Mouse (Mus musculus) C2C12 (cell line): Measurements from ENCODE around the gene Foxa2. TPM values are rescaled to one million over a fixed set of nuclear protein-coding genes. Genes with fewer than 3 reads are reported as not detected.

Experiments
- H3K27me3 ChIP-seq: one replicate; pipeline ENCODE4 v1.6.1; 2011; ENCODE audit not compliant: control insufficient read depth, insufficient read depth, insufficient read length
- H3K36me3 ChIP-seq: one replicate; pipeline ENCODE4 v1.6.1; 2011; ENCODE audit not compliant: control insufficient read depth, insufficient read depth
- H3K4me3 ChIP-seq: one replicate; pipeline ENCODE4 v1.5.1; 2011; ENCODE audit warnings: mild to moderate bottlenecking, control low read depth; ENCODE audit not compliant: poor library complexity, insufficient read depth, severe bottlenecking
- H3K79me2 ChIP-seq: one replicate; pipeline ENCODE4 v1.6.1; 2011; ENCODE audit not compliant: control insufficient read depth, insufficient read depth
- H3K79me3 ChIP-seq: one replicate; pipeline ENCODE4 v1.6.1; 2011; ENCODE audit warnings: low read depth, control low read depth
- H3ac ChIP-seq: one replicate; pipeline ENCODE3; 2011; ENCODE audit warnings: low read depth; ENCODE audit not compliant: control insufficient read depth, insufficient read length
- CEBPB ChIP-seq: IDR thresholded peaks from one replicate; pipeline ENCODE4 v1.6.1; 2011; ENCODE audit warnings: low read depth, mild to moderate bottlenecking, control low read depth, moderate library complexity
- CTCF ChIP-seq: IDR thresholded peaks from one replicate; pipeline ENCODE4 v1.5.1; 2011; ENCODE audit not compliant: control insufficient read depth, insufficient read depth, insufficient read length
- FOSL1 ChIP-seq: IDR thresholded peaks from one replicate; pipeline ENCODE4 v1.8.0; 2011; ENCODE audit warnings: mild to moderate bottlenecking, low read length; ENCODE audit not compliant: poor library complexity, insufficient read depth, severe bottlenecking
- MAX ChIP-seq: IDR thresholded peaks from one replicate; pipeline ENCODE4 v1.6.1; 2011; ENCODE audit warnings: mild to moderate bottlenecking, control low read depth
- MYOD1 ChIP-seq: IDR thresholded peaks from one replicate; pipeline ENCODE4 v1.6.1; 2011; ENCODE audit warnings: low read depth; ENCODE audit not compliant: control insufficient read depth, insufficient read length
- MYOG ChIP-seq: IDR thresholded peaks from one replicate; pipeline ENCODE4 v1.6.1; 2011; ENCODE audit not compliant: control insufficient read depth, insufficient read length; ENCODE audit errors: extremely low read depth
- USF1 ChIP-seq: IDR thresholded peaks from one replicate; pipeline ENCODE4 v1.6.1; 2011; ENCODE audit warnings: low read depth, mild to moderate bottlenecking, control low read depth, moderate library complexity
- polyA plus RNA-seq: library from polyadenylated mRNA; unstranded; fragments of >200 nt; fragmentation: generic; extraction: Trizol; gene quantifications from one replicate; pipeline ENCODE4 v1.2.1, GENCODE M21; 2012; ENCODE audit warnings: missing spikeins

Foxa2 gene
- polyA plus RNA-seq, 1 experiment: 3.6 TPM

DNA sequence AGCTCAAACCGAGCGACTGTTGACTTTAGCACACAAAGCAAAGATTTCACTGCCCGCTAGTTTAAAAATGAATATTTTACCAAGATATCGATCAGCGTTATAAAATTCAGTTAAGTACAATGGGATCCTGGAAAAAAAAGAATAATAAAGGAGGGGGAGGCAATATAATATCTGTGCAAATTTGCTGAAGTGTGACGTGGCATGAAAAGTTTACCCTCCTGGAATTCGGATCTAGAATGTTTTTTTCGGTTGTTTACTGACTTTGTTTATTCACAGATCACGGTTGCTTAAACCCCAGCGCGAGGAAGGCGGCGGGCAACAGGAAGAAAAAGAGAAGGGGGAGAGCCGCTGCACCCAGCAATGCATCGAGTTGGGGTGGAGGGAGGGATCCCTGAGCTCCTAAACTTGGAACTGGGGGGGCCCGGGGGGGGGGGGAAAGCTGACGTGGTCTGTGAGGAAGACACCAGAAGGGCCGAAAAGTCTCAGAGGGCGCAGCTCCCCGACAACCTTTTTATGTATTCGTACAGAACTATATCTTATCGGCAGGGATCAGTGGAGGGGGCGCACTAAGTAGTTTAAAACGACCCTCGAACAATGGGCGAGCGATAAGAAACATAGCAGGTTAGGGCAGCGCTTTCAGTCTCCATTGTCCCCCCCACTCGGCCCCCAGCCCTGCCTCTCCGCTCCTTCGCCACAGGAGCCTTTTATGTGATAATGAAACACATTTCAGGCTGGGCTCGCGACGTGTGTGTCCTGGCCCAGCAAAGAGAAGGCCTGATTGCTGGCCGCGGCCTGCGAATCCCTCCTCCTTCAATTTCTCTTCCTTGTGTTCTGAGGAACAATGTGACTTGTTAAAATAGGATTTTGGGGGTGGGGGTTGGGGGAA is 6.3 kb downstream of the Foxa2 start:
- Histone ChIP-seq H3K79me2 (peaks cover 9% of the 10 kb centered on the region), H3K79me3 (peaks cover 2% of the 10 kb centered on the region), H3K27me3 (peaks cover 24% of the 10 kb centered on the region), H3ac (no peak overlapping the region), H3K4me3 (no peak overlapping the region), H3K36me3 (peaks cover 13% of the 10 kb centered on the region)
- TF ChIP-seq USF1: no peak
- no peak for TF ChIP-seq FOSL1
- no peak for TF ChIP-seq MAX
- TF ChIP-seq CEBPB: no peak
- no peak for TF ChIP-seq MYOD1
- TF ChIP-seq MYOG: no peak
- no peak for TF ChIP-seq CTCF

DNA sequence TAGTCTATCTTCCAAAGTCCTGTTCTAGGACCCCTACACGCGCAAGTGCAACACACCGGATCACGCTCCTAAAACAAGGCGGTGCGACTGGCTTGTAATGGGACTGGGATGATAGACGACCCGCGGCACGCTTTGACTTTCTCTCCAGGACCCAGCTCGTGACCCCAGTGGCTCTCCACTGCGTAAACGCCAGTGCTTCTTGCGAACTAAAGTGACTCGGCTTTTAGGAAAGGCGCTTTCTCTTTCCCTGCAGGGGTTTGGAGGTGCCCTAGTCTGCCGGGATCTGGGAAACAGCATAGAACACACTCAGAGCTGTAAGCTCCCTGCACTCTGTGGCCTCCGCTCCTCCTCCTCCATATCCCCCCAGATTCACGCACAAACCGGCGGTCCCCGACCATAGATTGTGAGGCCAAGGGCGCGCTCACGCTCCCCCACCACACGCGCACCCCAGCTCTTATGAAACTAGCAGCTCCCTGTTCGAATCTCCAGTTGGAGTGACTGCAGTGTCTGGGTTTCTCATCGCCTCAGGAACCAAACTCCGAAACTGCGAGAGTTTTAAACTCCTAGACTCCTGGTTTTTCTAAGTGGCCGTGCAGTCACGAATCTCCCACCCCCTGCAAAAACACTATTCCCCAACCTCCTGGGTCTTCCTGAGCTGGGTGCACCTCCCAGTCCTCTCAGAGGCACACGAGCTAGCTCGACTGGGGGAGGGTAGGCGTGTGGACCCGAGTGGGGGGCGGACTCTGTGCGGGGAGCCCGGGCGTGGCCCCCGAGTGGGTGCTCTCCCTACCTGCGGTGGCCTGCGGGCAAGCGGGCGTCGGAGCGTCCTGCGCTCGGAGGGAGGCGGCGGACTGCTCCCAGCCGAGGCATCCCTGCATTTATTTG is 7.2 kb downstream of the Foxa2 start:
- Histone ChIP-seq H3K79me3 (peaks cover 2% of the 10 kb centered on the region), H3K36me3 (peaks cover 13% of the 10 kb centered on the region), H3ac (no peak overlapping the region), H3K4me3 (no peak overlapping the region), H3K27me3 (peaks cover 27% of the 10 kb centered on the region), H3K79me2 (peaks cover 2% of the 10 kb centered on the region)
- no peak for TF ChIP-seq USF1
- no peak for TF ChIP-seq CEBPB
- no peak for TF ChIP-seq FOSL1
- TF ChIP-seq MYOG: no peak
- TF ChIP-seq MAX: no peak
- no peak for TF ChIP-seq MYOD1
- no peak for TF ChIP-seq CTCF

- no peak overlapping the region for H3K4me3 ChIP-seq
- H3K36me3 ChIP-seq: peaks cover 7% of the 10 kb centered on the region
- no peak overlapping the region for H3ac ChIP-seq
- no peaks in the 10 kb centered on the region for H3K79me2 ChIP-seq
- H3K27me3 ChIP-seq: peaks cover 31% of the 10 kb centered on the region
- no peak for TF ChIP-seq CTCF
- no peak for TF ChIP-seq MYOG
- TF ChIP-seq USF1: no peak
- no peak for TF ChIP-seq MAX
- no peak for TF ChIP-seq FOSL1
- TF ChIP-seq CEBPB: no peak
- no peak for TF ChIP-seq MYOD1
- no peaks in the 10 kb centered on the region for H3K79me3 ChIP-seq
Observed at GRCm38 (mm10) chr2:148038366-148039310, 8.1 kb downstream of the Foxa2 start.

- no peak for TF ChIP-seq MYOD1
- no peak for TF ChIP-seq MYOG
- TF ChIP-seq CTCF: no peak
- Histone ChIP-seq H3K36me3 (no peaks in the 10 kb centered on the region), H3K79me2 (no peaks in the 10 kb centered on the region), H3K27me3 (peaks cover 34% of the 10 kb centered on the region), H3K4me3 (no peak overlapping the region), H3ac (no peak overlapping the region), H3K79me3 (no peaks in the 10 kb centered on the region)
Observed at GRCm38 (mm10) chr2:148036611-148037160, 10.1 kb downstream of the Foxa2 start.
